Mouse (Mus musculus) heart, postnatal 25 days (tissue): Measurements from ENCODE around the gene Gm10160. TPM values are rescaled to one million over a fixed set of nuclear protein-coding genes. Genes with fewer than 3 reads are reported as not detected.
"Not testable (repeated sequence)": the region's sequence is repeated elsewhere in the genome, so short reads cannot be mapped to it uniquely, and the experiment has no call there.

ENCODE experiments used
- DNase-seq: peaks from one replicate; pipeline ENCODE4 v3.0.0; 2022; ENCODE audit warnings: low spot score
- intact Hi-C: fragments of 180-260 bp; cut with DNase I; formaldehyde crosslinking; loops from one replicate; pipeline ENCODE4 v1.15.1; 2025
- total RNA-seq, 2 experiments: library from RNA; stranded (reverse); gene quantifications; 2 replicates each; pipeline ENCODE4 v1.2.3; 2021

The Gm10160 gene
- total RNA-seq, 2 experiments from 2014 or later = not detected

DNA sequence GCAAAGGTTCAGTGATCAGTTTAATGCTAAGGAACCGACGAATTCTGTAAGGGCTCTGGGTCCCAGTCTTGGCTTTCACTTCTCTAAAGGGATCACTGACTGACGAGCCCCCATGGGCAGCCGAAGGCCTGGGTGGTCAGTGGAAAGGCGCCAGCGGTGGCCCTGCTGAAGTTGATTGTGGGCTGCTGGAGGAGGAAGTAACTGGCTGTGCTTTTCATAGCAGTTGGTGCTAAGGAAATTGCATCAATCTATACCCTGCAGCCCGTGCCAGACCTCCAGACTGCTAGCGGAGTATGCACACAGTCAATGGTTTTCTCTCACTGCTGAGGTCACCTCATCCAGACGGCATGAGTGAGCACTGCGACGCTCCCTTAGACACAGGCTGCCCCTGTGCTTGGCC lies 4.5 kb upstream of the Gm10160 start:
- no peak for DNase-seq
- intact Hi-C loops = loop anchor here (5.0 to 10.0 kb wide), 2 partner anchors 73 to 415 kb away; partner anchors contain the start of gene 3110040N11Rik

DNA sequence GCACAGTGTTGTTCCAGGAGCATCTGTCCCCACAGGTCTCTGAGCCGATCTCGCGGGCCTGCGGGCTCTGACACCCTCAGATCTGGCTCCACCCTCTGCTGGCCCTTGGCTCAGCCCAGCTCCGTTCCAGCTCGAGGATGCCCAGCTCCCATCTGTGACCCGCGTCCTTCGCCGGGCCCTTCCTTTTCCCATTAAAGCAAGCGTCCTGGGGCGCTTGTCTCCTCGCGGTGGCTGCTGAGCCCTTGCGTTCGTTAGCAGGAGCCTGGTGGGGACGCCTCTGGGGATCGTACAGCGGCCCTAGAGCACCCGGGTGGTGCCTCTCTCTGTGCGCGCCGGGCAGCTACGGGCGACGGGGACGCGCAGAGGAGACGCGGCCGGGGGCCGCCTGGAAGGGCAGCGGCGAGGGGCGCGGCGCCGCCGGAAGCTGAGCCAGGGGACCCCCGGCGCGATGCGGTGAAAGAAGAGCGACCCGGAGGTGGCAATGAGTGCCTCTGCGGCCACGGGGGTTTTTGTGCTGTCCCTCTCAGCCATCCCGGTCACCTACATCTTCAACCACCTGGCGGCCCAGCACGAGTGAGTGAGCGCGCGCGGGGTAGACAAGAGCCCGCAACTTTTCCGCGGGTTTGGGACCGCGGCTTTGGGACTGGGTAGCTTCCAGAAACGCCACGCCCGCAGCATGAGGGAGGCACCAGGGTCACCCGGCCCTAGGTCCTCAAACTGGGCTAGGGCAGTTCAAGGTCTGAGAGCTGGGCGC lies 3.6 kb upstream of the Gm10160 start, which contains the start of gene Tm6sf1:
Tm6sf1 (plus strand) TSS at position 34 of the 754 bp plus-strand sequence.
- intact Hi-C loops = loop anchor here (2.0 kb wide), 1 partner anchor 30 kb away; the partner anchor contains the start of gene Btbd1
- DNase-seq = no peak

DNA sequence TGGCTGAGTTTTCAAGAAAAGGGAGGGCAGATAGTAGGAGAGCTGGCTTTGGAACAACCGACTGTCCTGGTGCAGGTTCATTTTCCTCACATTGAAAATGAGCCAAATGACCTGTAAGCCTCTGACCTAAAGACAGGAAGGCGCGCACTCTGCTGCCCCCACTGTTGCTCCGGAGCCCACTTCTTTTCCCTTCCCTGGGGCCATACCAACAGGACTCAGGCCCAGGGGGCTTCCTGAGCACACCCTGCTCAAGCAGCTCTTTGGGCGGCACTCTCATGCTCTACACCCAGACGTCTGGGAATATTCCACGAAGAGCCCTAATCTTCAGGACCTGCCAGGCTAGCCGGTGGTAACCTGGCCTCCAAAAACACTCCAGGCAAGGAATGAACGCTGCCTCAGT lies 2.6 kb upstream of the Gm10160 start:
- DNase-seq = no peak
- intact Hi-C loops = loop anchor here (2.0 kb wide), 1 partner anchor 29 kb away; the partner anchor contains the start of gene Btbd1

DNA sequence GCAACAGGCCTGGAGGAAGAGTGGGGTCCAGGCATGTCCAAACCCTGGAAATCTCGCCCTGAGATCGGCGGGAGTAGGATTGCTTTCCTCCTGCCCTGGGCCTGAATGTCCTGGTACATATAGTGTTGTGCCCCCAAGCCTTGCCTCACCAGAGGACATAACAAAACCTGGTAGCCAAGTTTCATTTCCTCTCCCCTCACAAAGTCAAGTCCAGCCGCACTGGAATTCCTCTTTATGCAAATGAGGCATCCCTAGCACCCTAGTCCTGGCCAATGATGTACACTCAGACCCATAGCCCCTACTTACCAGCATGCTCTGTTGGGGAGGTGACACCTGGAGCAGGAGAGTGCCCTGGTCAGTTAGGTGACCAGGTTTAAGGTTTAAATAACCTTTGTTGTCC lies 627 bp upstream of the Gm10160 start:
- intact Hi-C loops = no loop called here
- DNase-seq = no peak

DNA sequence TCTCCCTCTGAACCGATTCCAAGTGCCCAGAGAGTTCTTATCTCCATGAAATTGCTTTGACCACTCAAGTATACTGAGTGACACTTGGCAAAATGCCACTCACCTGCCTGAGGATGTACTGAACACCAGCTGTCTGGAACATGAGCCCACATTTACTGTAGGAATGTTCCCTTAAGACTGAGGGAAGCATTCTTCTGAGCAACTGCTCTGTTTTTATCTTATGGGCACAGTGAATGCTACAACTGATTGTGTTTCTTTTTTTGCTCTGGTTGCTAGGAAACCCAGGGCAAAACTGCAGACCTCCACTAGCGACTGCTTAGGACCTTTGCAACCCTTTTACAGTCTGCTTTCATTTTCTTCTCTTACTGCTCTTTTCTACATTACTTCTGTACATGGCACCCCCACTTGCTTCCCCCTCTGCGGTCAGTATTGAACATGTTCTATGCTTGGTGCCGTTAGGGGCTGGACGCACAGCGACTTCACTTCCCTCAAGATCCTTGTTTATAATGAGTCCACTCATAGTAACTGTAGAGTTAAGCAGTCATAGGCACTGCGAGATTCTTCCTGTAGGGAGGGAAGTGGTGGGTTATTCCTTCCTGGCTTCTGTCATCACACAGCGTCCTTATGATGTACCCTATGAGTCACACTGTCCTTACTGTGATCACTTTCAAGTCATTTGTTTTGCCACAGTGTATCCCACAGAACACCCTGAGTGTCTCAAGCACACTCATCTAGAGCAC lies 856 bp downstream of the Gm10160 start:
- DNase-seq = no peak
- intact Hi-C loops = no loop called here

DNA sequence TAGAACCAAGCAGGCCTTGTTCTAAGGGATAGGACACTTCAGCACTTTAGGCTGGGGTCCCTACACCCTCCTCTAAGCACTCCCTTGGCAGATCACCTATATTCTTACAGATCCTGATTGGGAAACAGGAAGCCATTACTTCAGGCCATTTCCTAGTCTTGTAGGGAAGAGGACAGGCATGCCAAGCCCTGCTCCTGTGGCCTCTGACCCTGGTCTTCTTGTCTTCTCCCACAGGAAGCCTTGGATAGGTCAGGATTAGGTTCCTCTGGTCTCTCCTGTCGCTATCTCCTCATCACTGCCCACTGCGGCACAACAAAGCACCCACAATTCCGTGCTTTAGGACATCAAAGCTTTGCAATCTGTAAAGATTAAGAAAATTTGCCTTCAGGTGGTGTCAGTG lies 3.9 kb downstream of the Gm10160 start:
- intact Hi-C loops = no loop called here

DNA sequence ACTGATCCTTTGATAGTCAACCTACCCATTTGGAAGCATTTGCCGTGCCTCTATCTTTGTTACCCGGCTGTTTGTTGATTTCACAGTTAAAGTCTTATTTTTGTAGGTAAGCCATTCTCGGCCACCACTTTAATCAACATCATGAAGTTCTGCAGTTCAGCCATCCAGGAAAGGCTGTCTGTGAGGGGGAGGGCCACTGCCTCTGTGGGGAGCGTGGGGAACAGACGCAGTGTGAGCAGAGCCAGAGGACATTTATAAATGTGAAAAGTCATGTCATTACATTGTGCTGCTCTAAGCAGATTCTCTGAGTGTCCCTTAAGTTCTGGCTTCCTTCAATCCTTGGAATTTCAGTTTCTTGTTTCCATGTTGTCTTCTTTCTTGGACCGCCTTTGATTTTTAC lies 5.4 kb downstream of the Gm10160 start:
- DNase-seq = no peak
- intact Hi-C loops = no loop called here

More for the DNA sequence above, 3.9 kb downstream of the Gm10160 start:
- DNase-seq = no peak

DNA sequence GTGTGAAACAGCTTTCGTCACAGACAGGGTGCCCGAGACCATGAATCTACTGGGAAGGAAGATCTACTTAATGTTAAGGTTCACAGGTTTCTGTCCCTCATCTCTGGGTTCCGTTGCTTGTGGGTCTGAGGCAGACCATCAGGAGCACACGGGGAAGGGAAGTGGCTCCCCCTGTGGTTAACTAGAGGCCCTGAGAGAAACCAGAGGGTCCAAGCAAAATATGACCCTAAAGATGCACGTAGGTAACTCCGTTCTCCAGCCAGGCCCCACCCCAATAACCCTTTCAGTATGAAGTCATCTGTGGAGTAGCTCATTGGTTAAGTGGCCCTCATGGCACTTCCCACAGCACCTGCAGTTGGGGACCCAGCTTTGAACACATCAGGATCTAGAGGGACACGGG lies 6.0 kb downstream of the Gm10160 start:
- intact Hi-C loops = no loop called here
- DNase-seq = no peak

DNA sequence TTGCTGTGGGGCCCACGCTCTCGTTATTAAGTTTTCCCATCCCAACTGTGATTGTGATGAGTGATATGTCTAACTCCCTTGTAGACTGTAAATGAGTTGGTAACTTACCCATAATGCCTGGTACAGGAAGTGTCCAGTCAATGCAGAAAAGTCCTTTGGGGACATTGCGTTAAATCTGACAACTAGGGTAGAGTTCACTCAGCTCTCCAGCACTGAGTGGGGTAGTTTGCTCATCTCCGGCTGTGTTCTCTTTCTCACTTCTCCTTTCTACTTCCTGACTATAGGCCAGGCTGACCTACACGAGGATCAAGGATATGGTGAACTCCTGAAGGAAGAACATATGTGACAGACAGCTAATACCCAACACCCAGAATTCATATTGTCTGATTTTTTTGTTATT lies 6.4 kb downstream of the Gm10160 start:
- intact Hi-C loops = no loop called here
- no peak for DNase-seq

DNA sequence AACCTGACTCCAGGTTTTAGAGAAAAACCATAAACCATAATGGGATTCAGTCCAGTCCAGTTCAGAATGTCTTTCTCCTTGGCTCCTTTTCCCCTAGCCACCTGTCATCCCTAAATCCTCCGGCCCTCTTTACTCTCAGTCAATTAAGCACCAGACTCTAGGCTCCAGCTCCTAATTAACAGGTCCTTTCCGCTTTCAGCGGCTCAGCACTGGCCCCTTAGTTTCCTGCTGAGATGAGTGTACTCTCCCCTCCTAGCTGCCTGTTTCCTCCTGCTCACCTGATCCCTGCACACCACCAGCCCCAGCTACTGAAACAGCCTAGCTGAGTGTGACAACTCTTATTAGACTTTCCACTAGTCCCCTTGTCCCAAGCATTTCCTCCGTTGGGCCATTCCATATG lies 7.8 kb downstream of the Gm10160 start:
- intact Hi-C loops = no loop called here

DNA sequence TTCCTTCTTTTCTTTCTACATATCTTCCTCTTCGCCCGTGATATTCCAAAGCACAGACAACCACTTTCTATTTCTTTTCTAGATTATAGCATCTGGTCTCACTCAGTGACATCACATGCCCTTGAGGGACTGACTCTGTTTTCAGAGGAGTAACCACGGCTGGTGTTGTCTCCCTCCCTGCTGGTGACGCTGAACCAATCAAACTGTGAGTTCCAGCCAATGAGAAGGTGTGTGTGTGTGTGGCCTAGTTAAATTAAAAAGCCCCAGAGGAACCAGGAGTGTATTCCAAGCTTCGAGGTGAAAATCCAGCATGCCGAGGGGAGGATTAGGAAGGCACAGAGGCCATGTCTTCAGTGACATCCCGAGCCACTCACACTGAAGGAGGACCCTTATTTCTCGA lies 8.6 kb downstream of the Gm10160 start:
- no peak for DNase-seq
- intact Hi-C loops = no loop called here

More for the DNA sequence above, 7.8 kb downstream of the Gm10160 start:
- DNase-seq = no peak

DNA sequence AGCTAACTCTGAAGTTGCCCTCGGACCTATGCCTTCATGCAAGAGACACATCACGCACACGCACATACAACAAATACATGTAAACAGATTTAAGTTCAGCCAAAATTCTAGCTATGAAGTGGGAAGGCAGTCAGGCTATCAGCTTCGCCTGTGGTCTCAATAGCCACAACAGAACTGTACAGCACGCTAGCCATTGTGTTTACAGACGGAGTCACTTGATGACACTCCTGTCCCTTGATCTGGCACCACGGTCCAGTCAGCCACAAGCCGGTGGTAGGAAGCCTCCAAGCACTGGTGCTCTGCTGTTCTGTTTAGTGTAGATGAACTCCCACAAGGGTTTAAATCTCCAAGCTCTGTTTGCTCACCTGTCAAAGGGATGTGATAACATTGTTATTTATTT lies 9.6 kb downstream of the Gm10160 start:
- DNase-seq = no peak
- intact Hi-C loops = no loop called here

DNA sequence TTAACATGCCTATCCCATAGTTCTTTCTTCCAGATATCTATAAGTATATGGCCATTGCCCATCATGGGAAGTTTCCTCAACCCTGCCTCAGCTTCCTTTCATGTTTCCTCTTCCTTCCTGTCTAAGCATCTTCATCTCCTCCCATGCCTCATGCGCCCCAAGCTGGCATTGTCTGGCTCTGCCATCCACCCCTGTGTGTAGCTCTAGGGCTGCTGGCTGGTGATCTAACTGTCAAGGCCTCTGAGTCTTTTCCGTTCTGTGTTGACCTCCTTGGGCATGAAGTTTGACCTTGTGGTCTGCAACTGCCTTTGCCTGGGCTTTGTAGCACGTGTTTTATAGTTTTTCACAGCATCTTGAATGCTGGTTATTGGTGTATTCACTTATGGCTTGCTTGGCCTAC lies 10.3 kb downstream of the Gm10160 start:
- DNase-seq = no peak
- intact Hi-C loops = no loop called here

DNA sequence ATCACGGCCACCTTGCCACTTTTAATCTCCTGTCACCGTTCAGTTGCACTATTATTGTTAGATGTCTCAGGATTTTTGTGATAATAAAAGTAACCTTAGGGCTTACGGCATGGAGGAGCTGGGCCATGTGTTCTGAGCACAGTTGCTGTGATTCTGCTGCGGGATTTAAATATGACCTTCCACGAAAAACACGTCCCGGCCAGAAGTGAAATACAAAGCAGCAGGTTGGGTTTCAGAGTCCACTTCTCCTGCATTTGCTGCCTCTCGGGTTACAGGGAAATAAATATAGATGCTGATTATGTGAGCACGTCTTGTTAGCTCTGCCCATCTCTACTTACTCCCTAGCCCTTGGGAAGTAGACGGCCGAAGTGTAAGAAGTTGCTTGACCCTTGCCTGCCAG lies 10.8 kb downstream of the Gm10160 start:
- intact Hi-C loops = no loop called here
- no peak for DNase-seq

DNA sequence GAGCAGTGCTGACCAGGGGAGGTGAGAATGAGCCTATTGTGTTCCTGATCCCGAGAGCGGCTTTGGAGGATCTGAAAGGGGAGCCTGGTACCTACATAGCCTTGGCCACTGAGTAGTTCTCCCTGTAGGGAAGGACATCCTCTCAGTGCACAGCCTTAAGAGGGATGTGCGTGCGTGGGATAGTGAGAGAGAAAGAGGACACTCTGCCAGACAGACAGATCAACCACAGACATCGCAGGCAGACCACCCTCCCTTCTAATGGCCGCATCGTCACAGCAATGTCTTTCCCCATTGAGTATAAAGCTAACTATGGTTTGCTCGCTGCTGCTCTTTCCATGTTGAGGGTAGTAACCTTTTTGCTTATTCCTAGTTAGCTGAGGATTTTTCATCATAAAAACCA lies 11.7 kb downstream of the Gm10160 start:
- intact Hi-C loops = no loop called here
- no peak for DNase-seq

DNA sequence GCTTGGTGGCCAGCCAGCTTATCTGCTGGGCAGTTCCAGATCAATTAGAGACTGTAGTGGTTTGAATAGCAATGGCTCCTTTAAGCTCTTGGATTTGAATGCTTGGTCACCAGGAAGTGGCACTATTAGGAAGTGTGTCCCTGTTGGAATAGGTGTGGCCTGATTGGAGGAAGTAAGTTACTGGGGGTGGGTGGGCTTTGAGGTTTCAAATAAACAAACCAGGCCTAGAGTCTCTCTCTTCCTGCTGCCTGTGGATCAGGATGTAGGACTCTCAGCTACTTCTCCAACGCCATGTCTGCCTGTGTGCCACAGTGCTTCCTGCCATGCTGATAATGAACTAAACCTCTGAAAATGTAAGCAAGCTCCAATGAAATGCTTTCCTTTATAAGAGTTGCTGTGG lies 12.6 kb downstream of the Gm10160 start:
- no peak for DNase-seq
- intact Hi-C loops = no loop called here

DNA sequence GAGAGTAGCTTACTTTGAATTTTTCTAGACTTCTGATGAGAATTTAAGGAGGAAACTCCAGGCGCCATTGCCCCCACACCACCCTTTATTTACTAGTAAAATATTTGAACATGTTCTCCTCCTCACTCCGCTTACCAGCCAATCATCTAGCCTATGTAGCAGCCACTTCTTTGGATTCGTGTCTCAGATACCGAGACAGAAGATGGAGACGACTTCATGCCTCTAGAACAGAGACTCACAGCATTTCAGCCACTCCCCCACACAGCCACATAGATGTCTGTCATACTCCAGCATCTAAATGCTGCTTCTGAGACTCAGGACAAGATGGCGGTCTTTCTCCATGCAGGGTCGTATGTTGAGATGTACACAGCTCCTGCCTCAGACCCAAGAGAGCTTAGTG lies 13.5 kb downstream of the Gm10160 start:
- intact Hi-C loops = no loop called here
- DNase-seq = no peak

DNA sequence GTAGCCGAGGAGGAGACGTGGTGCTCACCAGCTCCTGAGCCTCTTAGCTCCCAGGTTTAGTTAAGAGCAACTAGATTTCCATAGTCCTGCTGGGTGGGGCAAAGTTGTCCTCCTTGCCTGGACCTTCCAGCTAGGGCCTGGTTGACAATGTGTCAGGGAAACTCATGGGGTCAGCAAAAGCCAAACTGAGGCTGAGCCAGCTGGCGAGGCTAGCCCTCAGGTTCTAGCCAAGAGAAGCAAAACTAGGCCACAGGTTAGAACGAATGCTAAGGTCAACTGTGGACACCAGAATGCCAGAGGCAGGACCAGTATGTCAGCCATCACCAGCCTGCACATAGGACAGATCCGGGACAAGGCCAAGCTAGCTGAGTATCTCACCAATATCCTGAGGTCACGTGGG lies 14.2 kb downstream of the Gm10160 start:
- no peak for DNase-seq
- intact Hi-C loops = no loop called here

DNA sequence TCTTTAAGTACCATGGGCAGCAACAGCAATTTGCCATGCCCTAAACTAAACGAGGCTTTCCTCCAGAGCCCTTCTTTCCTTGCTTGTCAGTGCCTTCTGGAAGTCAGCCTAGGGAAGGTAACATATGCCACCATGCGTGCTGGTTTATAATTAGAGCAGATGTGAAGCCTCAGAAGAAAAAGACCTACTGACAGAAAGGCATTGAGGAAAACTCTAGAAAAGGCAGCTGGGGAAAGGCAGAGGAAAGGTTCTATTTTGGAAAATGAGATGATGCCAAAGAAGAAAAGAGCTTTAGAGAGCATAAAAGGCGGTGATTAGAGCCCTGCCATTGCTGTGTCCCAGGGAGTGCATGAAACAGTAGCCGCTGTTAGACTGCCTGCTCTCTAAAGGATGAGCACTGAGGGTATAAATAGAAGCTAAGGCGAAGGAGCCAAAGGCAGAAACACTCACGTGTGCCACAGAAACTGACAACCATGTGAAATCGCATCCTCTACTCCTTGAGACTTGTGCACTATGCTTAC lies 14.9 kb downstream of the Gm10160 start:
- no peak for DNase-seq
- intact Hi-C loops = no loop called here

DNA sequence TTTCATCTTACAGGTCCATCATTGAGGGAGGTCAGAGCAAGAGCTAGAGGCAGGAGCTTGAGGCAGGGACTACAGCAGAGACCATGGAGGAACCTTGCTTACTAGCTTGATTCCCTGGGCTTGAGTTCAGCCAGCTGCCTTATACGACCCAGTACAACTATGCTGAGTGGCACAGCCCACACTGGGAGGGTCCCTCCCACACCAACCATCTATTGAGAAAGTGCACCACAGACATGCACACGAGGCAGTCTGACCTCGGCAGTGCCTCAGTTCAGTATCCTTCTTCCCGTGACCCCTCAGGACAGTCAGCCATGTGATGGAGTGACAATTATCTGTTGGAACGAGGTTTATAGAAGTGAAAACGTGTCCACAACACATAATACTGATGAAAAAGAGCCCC lies 15.8 kb downstream of the Gm10160 start:
- no peak for DNase-seq
- intact Hi-C loops = no loop called here

DNA sequence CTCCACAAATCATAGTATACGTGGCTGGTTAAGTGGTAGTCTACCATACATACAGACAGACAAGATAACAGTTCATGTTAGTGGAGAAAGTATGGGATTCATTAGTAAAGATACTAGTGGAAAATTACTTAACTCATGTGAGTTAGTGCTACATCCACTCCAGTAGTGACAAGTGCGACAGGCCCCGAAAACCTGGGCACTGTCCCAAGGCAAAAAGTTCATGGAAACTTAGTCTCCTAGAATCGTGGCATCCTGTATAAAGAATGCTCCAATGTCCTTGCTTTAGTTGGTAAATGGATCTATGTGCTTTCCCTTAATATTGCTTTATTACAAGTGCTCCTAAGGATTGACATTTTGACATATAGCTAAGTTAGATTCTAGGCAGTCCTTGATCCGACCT lies 17.8 kb downstream of the Gm10160 start:
- intact Hi-C loops, DNase-seq: not testable (repeated sequence)
